Mouse (Mus musculus): ENCODE measurements around the gene 4930523C07Rik. TPM values are rescaled to one million over a fixed set of nuclear protein-coding genes. Genes with fewer than 3 reads are reported as not detected.

The 4930523C07Rik gene
- polyA plus RNA-seq, 1 experiment from 2014 or later: 10.2 TPM

- 67% methylated on average over 1 of the region's 1 CpGs for WGBS
- H3K27ac ChIP-seq: no peak overlapping the region
- DNase-seq (ENCODE audit: low spot score): no peak
Measured at GRCm38 (mm10) chr1:160082647-160083046, 38.5 kb downstream of the 4930523C07Rik start.

GRCm38 (mm10) chr1:160084239-160084638 lies 40.1 kb downstream of the 4930523C07Rik start:
- Histone ChIP-seq H3K4me3 (no peak overlapping the region), H3K27me3 (ENCODE audit: insufficient read depth, poor library complexity, severe bottlenecking) (no peaks in the 10 kb centered on the region), H3K27ac (no peak overlapping the region), H3K4me1 (0 out of 2 replicates have a peak, but pooled peaks cover 1% of the 10 kb centered on the region), H3K36me3 (no peaks in the 10 kb centered on the region), H3K9me3 (no peaks in the 10 kb centered on the region)
- WGBS: 76% methylated on average over 1 of the region's 1 CpGs
- DNase-seq (ENCODE audit: low spot score): no peak

More at GRCm38 (mm10) chr1:160082647-160083046, 38.5 kb downstream of the 4930523C07Rik start:
- Histone ChIP-seq H3K4me3 (no peak overlapping the region), H3K36me3 (no peaks in the 10 kb centered on the region), H3K9me3 (no peaks in the 10 kb centered on the region), H3K4me1 (0 out of 2 replicates have a peak, but pooled peaks cover 2% of the 10 kb centered on the region), H3K27me3 (ENCODE audit: insufficient read depth, poor library complexity, severe bottlenecking) (no peaks in the 10 kb centered on the region)

- no peaks in the 10 kb centered on the region for H3K36me3 ChIP-seq
- H3K27ac ChIP-seq: no peak overlapping the region
- no peaks in the 10 kb centered on the region for H3K9me3 ChIP-seq
- DNase-seq (ENCODE audit: low spot score): no peak
- no peaks in the 10 kb centered on the region for H3K4me1 ChIP-seq
- 79% methylated on average over 2 of the region's 2 CpGs for WGBS
- H3K27me3 ChIP-seq (ENCODE audit: insufficient read depth, poor library complexity, severe bottlenecking): no peaks in the 10 kb centered on the region
- H3K4me3 ChIP-seq: no peak overlapping the region
Measured at GRCm38 (mm10) chr1:160086651-160087050, 42.5 kb downstream of the 4930523C07Rik start.

- Histone ChIP-seq H3K4me1 (no peaks in the 10 kb centered on the region), H3K27ac (no peak overlapping the region), H3K4me3 (no peak overlapping the region), H3K27me3 (ENCODE audit: insufficient read depth, poor library complexity, severe bottlenecking) (no peaks in the 10 kb centered on the region), H3K36me3 (no peaks in the 10 kb centered on the region), H3K9me3 (no peaks in the 10 kb centered on the region)
- no peak for DNase-seq (ENCODE audit: low spot score)
- WGBS: 85% methylated on average over 5 of the region's 5 CpGs
Measured at GRCm38 (mm10) chr1:160099659-160100302, 55.6 kb downstream of the 4930523C07Rik start.

- Histone ChIP-seq H3K4me3 (no peak overlapping the region), H3K9me3 (no peaks in the 10 kb centered on the region), H3K27me3 (ENCODE audit: insufficient read depth, poor library complexity, severe bottlenecking) (no peaks in the 10 kb centered on the region), H3K4me1 (no peaks in the 10 kb centered on the region), H3K36me3 (no peaks in the 10 kb centered on the region), H3K27ac (no peak overlapping the region)
- DNase-seq (ENCODE audit: low spot score): no peak
- 78% methylated on average over 5 of the region's 5 CpGs for WGBS
Measured at GRCm38 (mm10) chr1:160100996-160101395, 56.8 kb downstream of the 4930523C07Rik start.

- Histone ChIP-seq H3K36me3 (no peaks in the 10 kb centered on the region), H3K27ac (no peak overlapping the region), H3K4me3 (no peak overlapping the region), H3K27me3 (ENCODE audit: insufficient read depth, poor library complexity, severe bottlenecking) (no peaks in the 10 kb centered on the region), H3K9me3 (no peaks in the 10 kb centered on the region), H3K4me1 (no peaks in the 10 kb centered on the region)
- 78% methylated on average over 5 of the region's 5 CpGs for WGBS
- DNase-seq (ENCODE audit: low spot score): no peak
Measured at GRCm38 (mm10) chr1:160105426-160105825, 61.2 kb downstream of the 4930523C07Rik start.

GRCm38 (mm10) chr1:160108604-160109003 lies 64.4 kb downstream of the 4930523C07Rik start:
- no peaks in the 10 kb centered on the region for H3K4me1 ChIP-seq
- H3K36me3 ChIP-seq: no peaks in the 10 kb centered on the region
- no peaks in the 10 kb centered on the region for H3K27me3 ChIP-seq (ENCODE audit: insufficient read depth, poor library complexity, severe bottlenecking)
- no peak overlapping the region for H3K27ac ChIP-seq
- H3K4me3 ChIP-seq: no peak overlapping the region
- no peak for DNase-seq (ENCODE audit: low spot score)
- no peaks in the 10 kb centered on the region for H3K9me3 ChIP-seq
- WGBS: 66% methylated on average over 2 of the region's 2 CpGs

- no peaks in the 10 kb centered on the region for H3K27me3 ChIP-seq (ENCODE audit: insufficient read depth, poor library complexity, severe bottlenecking)
Measured at GRCm38 (mm10) chr1:160123957-160124356, 79.8 kb downstream of the 4930523C07Rik start.

More at GRCm38 (mm10) chr1:160123957-160124356, 79.8 kb downstream of the 4930523C07Rik start:
- no peaks in the 10 kb centered on the region for H3K9me3 ChIP-seq
- no peaks in the 10 kb centered on the region for H3K4me1 ChIP-seq
- WGBS: 86% methylated on average over 2 of the region's 2 CpGs
- H3K4me3 ChIP-seq: no peak overlapping the region
- no peak for DNase-seq (ENCODE audit: low spot score)
- no peak overlapping the region for H3K27ac ChIP-seq
- H3K36me3 ChIP-seq: no peaks in the 10 kb centered on the region

Other genes starting within 250 kb of the 4930523C07Rik start
- not detected in 2 replicates for gene Tnn, start 109.2 kb downstream of the 4930523C07Rik start, polyA plus RNA-seq (2016; fragmentation: Nextera tagmentation; extraction: Ambion mirVana)
- gene Mrps14, start 150.8 kb downstream of the 4930523C07Rik start, polyA plus RNA-seq (2016; fragmentation: Nextera tagmentation; extraction: Ambion mirVana): 195 and 204 TPM in 2 replicates
- 207 and 292 TPM in 2 replicates for gene Cacybp, start 168.5 kb downstream of the 4930523C07Rik start, polyA plus RNA-seq (2016; fragmentation: Nextera tagmentation; extraction: Ambion mirVana)